Mouse (Mus musculus) lung, adult 2 months (tissue): Measurements from ENCODE around the gene Grap.

Experiments used
- CTCF ChIP-seq: fragments of 200-500 bp; IDR thresholded peaks from 2 replicates; pipeline ENCODE4 v1.5.1; 2011; ENCODE audit warnings: mild to moderate bottlenecking, low read length, control low read depth; ENCODE audit not compliant: insufficient read depth
- POLR2A ChIP-seq: fragments of 200-500 bp; IDR thresholded peaks from 2 replicates; pipeline ENCODE4 v1.6.1; 2011; ENCODE audit warnings: low read depth, mild to moderate bottlenecking, control low read depth, low read length, borderline replicate concordance; ENCODE audit errors: extremely low read depth

GRCm38 (mm10) chr11:61717990-61718389 is 64.9 kb downstream of the Grap start:
- TF ChIP-seq POLR2A (no peak), CTCF (no peak)
